Mouse (Mus musculus) pancreas, adult 10 weeks (tissue): ENCODE measurements around the gene Far1. TPM values are rescaled to one million over a fixed set of nuclear protein-coding genes. Genes with fewer than 3 reads are reported as not detected.

Experiments
- polyA plus RNA-seq: library from polyadenylated mRNA; stranded (reverse); fragments of 350-450 nt; fragmentation: Illumina TruSeq; extraction: RNeasy Lipid Tissue Mini Kit (QIAGEN cat#74804); gene quantifications from one replicate; pipeline ENCODE4 v1.2.3, GENCODE M21; 2015; ENCODE audit warnings: low read depth, low replicate concordance; ENCODE audit not compliant: insufficient read depth

The Far1 gene
- polyA plus RNA-seq: 8.0 TPM

DNA sequence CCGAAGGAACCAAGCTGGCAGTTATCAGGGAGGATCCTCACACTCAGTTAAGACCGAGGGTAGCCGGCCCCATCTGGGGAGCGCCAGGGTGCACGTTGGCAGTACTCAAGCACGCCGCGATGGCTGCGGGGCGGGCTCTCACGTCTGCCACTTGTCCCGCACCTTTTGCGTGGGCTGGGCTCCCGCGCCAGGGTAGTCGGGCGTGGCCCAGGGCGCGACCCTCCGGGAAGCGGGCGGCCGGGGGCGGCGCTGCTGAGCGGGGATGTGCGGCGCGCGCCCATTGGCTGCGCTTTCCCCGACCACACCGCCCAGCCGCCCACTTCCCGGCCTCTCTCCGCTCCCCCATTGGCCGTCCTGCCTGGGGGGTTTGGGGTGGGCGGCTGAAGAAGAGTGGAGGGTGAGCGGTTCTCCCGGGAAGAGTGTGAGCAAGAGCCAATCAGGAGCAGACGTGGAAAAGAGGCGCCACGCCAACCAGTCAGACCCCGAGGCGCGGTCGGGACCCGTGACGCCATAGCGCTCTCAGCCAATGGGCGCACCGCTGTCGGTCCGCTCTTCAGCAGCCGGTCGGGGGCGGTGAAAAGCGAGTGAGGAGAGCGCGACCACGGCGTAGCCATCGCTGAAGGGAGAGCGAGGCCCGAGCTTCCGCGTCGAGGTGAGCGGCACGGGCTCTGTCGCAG is at the start of gene Far1:
Gene Far1, plus strand, starts transcription at position 549 of the 677 bp plus-strand sequence.

Other genes with a start within 250 kb of the Far1 start
- gene Btbd10, start 144.4 kb upstream of the Far1 start, polyA plus RNA-seq: 3.5 TPM
- not detected for gene Pth, start 125.3 kb upstream of the Far1 start, polyA plus RNA-seq